Mouse (Mus musculus) A20 (cell line): Measurements from ENCODE around the gene Cdh23.
"Not testable (repeated sequence)": the region's sequence is repeated elsewhere in the genome, so short reads cannot be mapped to it uniquely, and the experiment has no call there.

ENCODE experiments used
- DNase-seq: peaks from one replicate; pipeline ENCODE4 v3.0.0-alpha.2; 2011; ENCODE audit warnings: low read depth, low spot score

Gene Cdh23

GRCm38 (mm10) chr10:60696390-60696789 lies at the start of gene Cdh23:
TSS of gene Cdh23 (minus strand) at chr10:60696490.
- no peak for DNase-seq

GRCm38 (mm10) chr10:60744543-60745290 lies 48.4 kb upstream of the Cdh23 start:
- DNase-seq = peak; percentile 71

GRCm38 (mm10) chr10:60743681-60744080 lies 47.4 kb upstream of the Cdh23 start:
- no peak for DNase-seq

- DNase-seq = no peak
Measured at GRCm38 (mm10) chr10:60742942-60743341, 46.7 kb upstream of the Cdh23 start.

- peak; percentile 48 for DNase-seq
Measured at GRCm38 (mm10) chr10:60742296-60742695, 46.0 kb upstream of the Cdh23 start.

GRCm38 (mm10) chr10:60741435-60741834 lies 45.1 kb upstream of the Cdh23 start:
- peak; percentile 90 for DNase-seq

GRCm38 (mm10) chr10:60739619-60740363 lies 43.5 kb upstream of the Cdh23 start:
- DNase-seq = peak; percentile 84

- peak; percentile 49 for DNase-seq
Measured at GRCm38 (mm10) chr10:60737886-60738640, 41.8 kb upstream of the Cdh23 start.

- DNase-seq = no peak
Measured at GRCm38 (mm10) chr10:60737169-60737728, 41.0 kb upstream of the Cdh23 start.

GRCm38 (mm10) chr10:60735737-60736136 lies 39.4 kb upstream of the Cdh23 start:
- DNase-seq = no peak

GRCm38 (mm10) chr10:60733471-60733870 lies 37.2 kb upstream of the Cdh23 start:
- no peak for DNase-seq

- no peak for DNase-seq
Measured at GRCm38 (mm10) chr10:60732397-60732861, 36.1 kb upstream of the Cdh23 start.

GRCm38 (mm10) chr10:60731742-60732141 lies 35.5 kb upstream of the Cdh23 start:
- DNase-seq = no peak

GRCm38 (mm10) chr10:60727301-60727700 lies 31.0 kb upstream of the Cdh23 start:
- DNase-seq = no peak

GRCm38 (mm10) chr10:60726896-60727295 lies 30.6 kb upstream of the Cdh23 start:
- DNase-seq = no peak

- DNase-seq = no peak
Measured at GRCm38 (mm10) chr10:60724496-60724895, 28.2 kb upstream of the Cdh23 start.

GRCm38 (mm10) chr10:60723345-60723744 lies 27.1 kb upstream of the Cdh23 start:
- peak; percentile 50 for DNase-seq

- DNase-seq = no peak
Measured at GRCm38 (mm10) chr10:60721640-60722039, 25.4 kb upstream of the Cdh23 start.

GRCm38 (mm10) chr10:60720461-60720860 lies 24.2 kb upstream of the Cdh23 start:
- no peak for DNase-seq

GRCm38 (mm10) chr10:60718491-60718890 lies 22.2 kb upstream of the Cdh23 start:
- no peak for DNase-seq

- DNase-seq = no peak
Measured at GRCm38 (mm10) chr10:60716449-60716848, 20.2 kb upstream of the Cdh23 start.

GRCm38 (mm10) chr10:60712299-60712698 lies 16.0 kb upstream of the Cdh23 start:
- DNase-seq = not testable (repeated sequence)
